Mouse (Mus musculus) intestine, embryonic 15.5 days (tissue): ENCODE data around the gene Myl4. TPM values are rescaled to one million over a fixed set of nuclear protein-coding genes. Genes with fewer than 3 reads are reported as not detected.

Source experiments
- ATAC-seq: fragments of 200-750 bp; cut with Nextera tagmentation; 2 replicates; pipeline ENCODE4 v1.8.0; 2017; ENCODE audit warnings: moderate TSS enrichment, moderate library complexity
- H3K27ac ChIP-seq: fragments of 300-500 bp; sonication (generic); 2 replicates; pipeline ENCODE4 v1.5.1; 2015; ENCODE audit warnings: mild to moderate bottlenecking, inconsistent platforms
- H3K27me3 ChIP-seq: fragments of 300-500 bp; sonication (generic); replicated peaks from 2 replicates; pipeline ENCODE4 v1.6.1; 2015; ENCODE audit warnings: inconsistent platforms
- H3K36me3 ChIP-seq: fragments of 300-500 bp; sonication (generic); 2 replicates; pipeline ENCODE4 v1.6.1; 2015; ENCODE audit warnings: inconsistent platforms
- H3K4me1 ChIP-seq: fragments of 300-500 bp; sonication (generic); replicated peaks from 2 replicates; pipeline ENCODE4 v1.6.1; 2015; ENCODE audit warnings: inconsistent platforms
- H3K4me2 ChIP-seq: fragments of 300-500 bp; sonication (generic); replicated peaks from 2 replicates; pipeline ENCODE4 v1.6.1; 2015; ENCODE audit warnings: mild to moderate bottlenecking, inconsistent platforms
- H3K4me3 ChIP-seq: fragments of 300-500 bp; sonication (generic); replicated peaks from 2 replicates; pipeline ENCODE4 v1.5.1; 2015; ENCODE audit warnings: inconsistent platforms
- H3K9ac ChIP-seq: fragments of 300-500 bp; sonication (generic); 2 replicates; pipeline ENCODE4 v1.6.1; 2015; ENCODE audit warnings: inconsistent platforms
- H3K9me3 ChIP-seq: fragments of 300-500 bp; sonication (generic); 2 replicates; pipeline ENCODE4 v1.6.1; 2016; ENCODE audit warnings: inconsistent platforms
- WGBS: fragments of 180-500 bp; shearing (Covaris S2); methylation state at CpG from one replicate; pipeline ENCODE4 v1.1.7; 2015; 5-methylcytosine and 5-hydroxymethylcytosine counted together
- polyA plus RNA-seq: library from polyadenylated mRNA; unstranded; fragments of >200 nt; fragmentation: Nextera tagmentation; extraction: Ambion mirVana; gene quantifications from 2 replicates; pipeline ENCODE4 v1.2.1, GENCODE M21; 2015

Gene Myl4
- polyA plus RNA-seq, 1 experiment from 2014 or later: 6.4 TPM

DNA sequence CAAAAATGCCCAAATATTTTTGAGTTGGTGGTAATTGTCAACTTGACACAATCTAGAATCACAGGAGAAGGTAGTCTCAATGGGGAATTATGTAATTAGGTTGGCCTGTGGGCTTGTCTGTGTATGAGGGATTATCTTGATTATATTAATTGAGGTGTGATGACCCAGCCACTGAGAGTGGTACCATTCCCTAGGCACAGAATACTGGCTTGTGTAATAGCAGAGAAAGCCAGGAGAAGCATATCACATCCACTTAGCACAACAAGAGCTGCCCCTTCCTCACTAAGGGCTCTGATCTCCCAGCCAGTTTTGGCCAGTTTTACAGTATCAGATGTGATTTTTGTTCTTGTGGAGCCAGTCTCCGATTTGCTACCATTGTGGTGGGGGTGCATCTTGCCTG lies 39.1 kb downstream of the Myl4 start:
- H3K4me1 ChIP-seq: peaks cover 2% of the 10 kb centered on the region; the same call in 1 of the 2 replicates
- no peak overlapping the region for H3K9ac ChIP-seq
- no peaks in the 10 kb centered on the region for H3K9me3 ChIP-seq
- H3K27ac ChIP-seq: no peak overlapping the region
- H3K4me3 ChIP-seq: no peak overlapping the region
- no peaks in the 10 kb centered on the region for H3K27me3 ChIP-seq
- no peak for ATAC-seq
- H3K4me2 ChIP-seq: no peak overlapping the region
- WGBS: 66% methylated on average over 1 of the region's 1 CpGs
- no peaks in the 10 kb centered on the region for H3K36me3 ChIP-seq

DNA sequence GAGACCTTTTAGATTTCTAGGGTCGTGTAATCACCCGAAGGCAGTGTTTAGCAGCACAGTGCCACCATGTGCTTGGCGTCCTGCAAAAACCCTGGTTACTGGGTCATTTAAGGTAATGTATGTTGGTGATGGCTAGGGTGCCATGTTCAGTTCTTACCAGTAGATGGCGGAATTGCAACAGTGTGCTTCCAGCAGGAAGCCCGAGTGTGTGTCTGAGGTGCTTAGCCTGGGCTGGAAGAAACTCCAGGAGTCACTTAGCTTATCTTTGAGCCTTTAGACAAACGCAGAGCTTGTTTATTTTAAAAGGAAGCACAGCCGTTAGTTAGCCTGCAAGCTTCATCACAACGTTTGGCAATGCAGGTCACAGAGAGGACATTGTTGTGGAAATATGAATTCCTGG lies 39.7 kb downstream of the Myl4 start:
- Histone ChIP-seq H3K9me3 (no peaks in the 10 kb centered on the region), H3K4me3 (no peak overlapping the region), H3K27ac (no peak overlapping the region), H3K9ac (no peak overlapping the region), H3K4me1 (peaks cover 2% of the 10 kb centered on the region; the same call in 1 of the 2 replicates), H3K36me3 (no peaks in the 10 kb centered on the region), H3K27me3 (no peaks in the 10 kb centered on the region), H3K4me2 (no peak overlapping the region)
- peak; percentile 81 for ATAC-seq
- WGBS: under 1% methylated on average over 8 of the region's 8 CpGs

DNA sequence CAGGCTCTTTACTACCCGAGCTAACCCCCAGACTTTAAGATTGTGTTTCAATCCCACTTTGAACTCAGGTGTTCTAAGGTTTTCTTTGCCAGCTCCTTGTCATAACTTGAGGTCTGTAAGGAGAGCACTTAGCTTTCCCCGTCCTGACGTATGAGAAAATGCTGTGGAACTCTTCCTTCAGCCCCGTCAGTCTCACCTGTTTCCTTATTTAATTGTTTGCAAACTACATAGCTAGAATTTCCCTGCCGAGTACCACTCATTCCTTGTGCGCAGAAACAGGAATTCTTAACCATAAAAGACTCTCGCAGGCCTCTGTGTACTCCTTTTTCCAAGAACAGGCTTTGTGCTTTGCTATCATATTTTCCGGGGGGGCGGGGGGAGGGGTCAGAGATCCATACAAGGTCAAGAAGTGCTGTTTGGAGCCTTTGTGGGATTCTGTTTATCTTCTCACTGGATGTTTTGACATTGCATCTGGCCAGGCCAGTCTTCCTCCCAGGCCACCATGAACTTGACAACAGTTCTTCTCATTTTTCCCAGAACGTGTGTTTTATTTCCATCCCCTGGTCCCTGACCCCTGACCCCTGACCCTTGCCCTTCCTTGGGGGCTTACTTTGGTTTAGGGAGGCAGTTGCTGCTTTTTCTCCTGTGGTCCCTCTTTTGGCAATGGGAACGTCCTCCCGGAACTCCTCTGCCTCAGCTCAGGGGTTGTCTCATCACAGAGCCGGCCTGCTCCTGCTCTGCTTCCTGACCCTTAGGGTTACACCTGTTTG lies 41.8 kb downstream of the Myl4 start:
- 43% methylated on average over 13 of the region's 13 CpGs for WGBS
- no peaks in the 10 kb centered on the region for H3K36me3 ChIP-seq
- no peak overlapping the region for H3K4me2 ChIP-seq
- ATAC-seq: no peak
- no peaks in the 10 kb centered on the region for H3K27me3 ChIP-seq
- H3K4me1 ChIP-seq: peaks cover 2% of the 10 kb centered on the region; the same call in 1 of the 2 replicates
- H3K27ac ChIP-seq: no peak overlapping the region
- H3K4me3 ChIP-seq: no peak overlapping the region
- H3K9me3 ChIP-seq: no peaks in the 10 kb centered on the region
- no peak overlapping the region for H3K9ac ChIP-seq

DNA sequence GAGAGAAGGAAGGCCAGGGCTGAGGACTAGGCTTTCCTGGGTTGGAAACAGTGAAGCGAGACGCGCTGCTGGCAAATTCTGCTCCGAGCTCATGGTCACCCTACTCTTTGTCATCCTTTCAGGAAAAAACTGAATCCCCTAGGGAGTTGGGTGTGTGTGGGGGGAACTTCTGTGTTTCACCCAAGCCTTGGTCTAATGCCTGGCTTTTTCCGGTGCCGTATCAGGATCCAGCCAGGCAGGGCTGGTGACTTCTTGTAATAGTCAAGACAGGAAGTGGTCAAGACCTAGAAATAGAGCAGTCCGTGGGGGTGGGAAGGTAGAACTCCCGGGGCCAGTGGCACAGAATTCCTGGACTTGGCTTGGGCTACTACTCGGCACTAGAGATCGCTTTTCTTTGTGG lies 45.9 kb downstream of the Myl4 start:
- H3K36me3 ChIP-seq: no peaks in the 10 kb centered on the region
- no peaks in the 10 kb centered on the region for H3K27me3 ChIP-seq
- no peak overlapping the region for H3K9ac ChIP-seq
- no peak overlapping the region for H3K4me2 ChIP-seq
- ATAC-seq: no peak
- WGBS: 78% methylated on average over 10 of the region's 10 CpGs
- no peak overlapping the region for H3K4me3 ChIP-seq
- no peaks in the 10 kb centered on the region; the same call in 1 of the 2 replicates for H3K4me1 ChIP-seq
- H3K9me3 ChIP-seq: no peaks in the 10 kb centered on the region
- H3K27ac ChIP-seq: no peak overlapping the region

DNA sequence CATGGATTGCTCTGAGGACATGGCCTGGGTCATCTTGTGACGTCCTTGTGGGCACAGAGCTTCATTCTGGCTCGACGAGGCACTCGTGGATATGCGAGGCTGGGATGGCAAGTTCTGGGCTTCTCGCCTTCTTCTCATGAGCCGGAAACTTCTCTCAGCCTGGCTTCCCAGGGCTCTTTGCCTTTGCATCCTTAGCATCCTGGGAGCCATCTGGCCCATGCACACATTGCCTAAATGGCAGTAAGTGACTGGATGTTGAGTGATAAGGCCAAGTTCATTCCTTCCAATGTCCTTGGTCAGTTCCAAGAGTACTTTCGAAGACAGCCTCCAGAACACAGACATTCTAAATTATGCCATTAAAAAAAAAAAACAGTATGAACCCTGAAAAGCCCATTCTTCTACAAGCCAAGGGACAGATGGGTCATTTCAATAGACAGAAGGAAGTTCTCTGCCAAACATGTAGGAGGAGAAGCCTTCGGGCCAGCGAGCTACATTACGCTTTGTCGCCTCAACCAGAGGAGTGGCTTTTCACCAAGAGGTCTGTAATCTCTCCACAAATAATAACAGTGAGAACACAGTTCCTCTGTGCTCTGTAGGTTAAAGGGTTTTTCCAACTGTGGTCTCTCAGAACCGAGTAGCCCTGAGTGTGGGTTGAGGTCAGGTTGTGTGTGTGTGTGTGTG lies 48.9 kb downstream of the Myl4 start:
- Histone ChIP-seq H3K9ac (no peak overlapping the region), H3K27me3 (no peaks in the 10 kb centered on the region), H3K4me3 (no peak overlapping the region), H3K36me3 (no peaks in the 10 kb centered on the region), H3K4me2 (no peak overlapping the region), H3K27ac (peak overlapping the region; percentile 48; the same call in 1 of the 2 replicates), H3K4me1 (no peaks in the 10 kb centered on the region), H3K9me3 (no peaks in the 10 kb centered on the region)
- peak; percentile 20; the same call in 1 of the 2 replicates for ATAC-seq
- 65% methylated on average over 13 of the region's 13 CpGs for WGBS

DNA sequence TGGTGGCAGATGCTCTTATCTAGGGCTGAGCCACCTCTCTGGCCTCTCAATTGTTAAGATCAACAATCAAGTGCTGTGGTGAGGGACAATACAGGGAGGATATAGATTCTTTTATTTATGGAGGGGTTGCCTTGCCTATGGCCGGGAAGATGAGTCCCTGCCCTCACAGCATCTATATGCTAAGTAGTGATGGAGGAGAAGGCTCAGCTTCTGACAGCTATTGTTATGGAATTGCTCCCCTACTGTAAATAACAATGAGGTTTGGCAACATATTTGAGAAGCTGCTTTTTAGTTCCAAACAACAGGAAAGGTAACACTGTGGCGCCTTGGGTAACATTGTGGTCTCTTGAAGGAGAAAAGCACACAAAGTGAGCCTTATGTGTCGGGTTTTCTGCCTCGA lies 50.2 kb downstream of the Myl4 start:
- Histone ChIP-seq H3K27me3 (no peaks in the 10 kb centered on the region), H3K36me3 (no peaks in the 10 kb centered on the region), H3K4me2 (no peak overlapping the region), H3K9me3 (no peaks in the 10 kb centered on the region), H3K9ac (no peak overlapping the region), H3K27ac (no peak overlapping the region), H3K4me3 (no peak overlapping the region), H3K4me1 (no peaks in the 10 kb centered on the region)
- 64% methylated on average over 4 of the region's 4 CpGs for WGBS
- ATAC-seq: no peak

DNA sequence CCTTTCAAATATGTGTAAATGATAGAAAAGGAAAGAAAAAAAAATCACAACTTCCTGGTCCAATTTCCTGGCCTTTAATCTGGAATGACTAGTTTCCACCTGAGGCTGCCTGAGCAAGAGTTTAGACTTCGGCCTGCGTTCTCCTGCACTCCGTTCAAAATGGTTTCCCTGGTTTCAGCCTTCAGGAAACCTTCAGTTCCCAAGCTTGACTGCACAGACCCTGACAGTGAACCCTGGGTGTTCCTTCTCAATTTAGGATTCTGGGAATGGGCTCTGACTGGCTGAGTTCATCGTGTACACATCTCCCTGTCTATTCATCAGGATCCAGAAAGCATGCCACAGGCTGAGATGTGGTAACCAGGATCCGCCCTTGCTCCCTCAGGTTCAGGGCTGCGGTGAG lies 53.7 kb downstream of the Myl4 start:
- Histone ChIP-seq H3K4me2 (no peak overlapping the region), H3K9me3 (no peaks in the 10 kb centered on the region), H3K4me1 (peaks cover 11% of the 10 kb centered on the region; the same call in 1 of the 2 replicates), H3K36me3 (no peaks in the 10 kb centered on the region), H3K9ac (no peak overlapping the region), H3K27me3 (no peaks in the 10 kb centered on the region), H3K27ac (no peak overlapping the region), H3K4me3 (no peak overlapping the region)
- no peak for ATAC-seq
- WGBS: 57% methylated on average over 6 of the region's 6 CpGs

DNA sequence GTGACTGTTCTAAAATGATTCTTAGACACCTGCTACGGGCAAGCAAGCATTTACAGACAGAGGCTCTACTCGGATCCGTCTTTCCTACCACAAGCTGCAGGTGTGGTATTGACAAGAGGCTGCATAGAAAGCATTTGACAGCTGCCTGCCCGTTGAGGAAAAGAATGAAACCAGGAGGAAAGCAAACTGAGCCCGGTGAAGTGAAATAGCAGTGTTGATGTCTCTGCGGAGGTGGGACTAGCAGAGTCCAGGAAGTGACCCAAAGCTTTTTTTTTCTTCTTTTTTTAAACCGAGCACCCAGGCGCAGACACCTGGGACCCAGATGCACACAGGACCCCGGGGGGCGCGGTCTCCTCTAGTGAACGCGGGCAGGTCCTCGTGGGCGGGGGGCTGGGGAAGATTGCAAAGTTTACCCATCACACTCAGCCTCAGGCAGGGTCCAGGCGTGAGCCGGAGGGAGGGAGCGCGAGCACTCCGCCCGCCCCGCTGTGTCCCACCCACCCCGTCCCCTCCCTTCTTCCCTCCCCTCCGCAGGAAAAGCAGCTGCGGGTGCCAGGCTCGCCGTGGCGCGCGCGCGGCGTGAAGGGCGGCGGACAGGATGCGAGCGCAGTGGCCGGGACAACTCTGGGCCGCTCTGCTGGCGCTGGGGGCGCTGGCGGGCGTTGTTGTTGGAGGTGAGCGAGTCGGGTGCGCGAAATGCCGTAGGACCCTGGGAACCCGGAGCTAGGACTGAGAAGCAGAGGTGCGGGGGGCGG lies 57.2 kb downstream of the Myl4 start, which contains the start of gene Itgb3:
Gene Itgb3, plus strand, starts transcription at position 510 of the 755 bp plus-strand sequence.
- H3K27ac ChIP-seq: peak within 1 kb of the TSS; percentile 48; the same call in 1 of the 2 replicates
- H3K27me3 ChIP-seq: 0 out of 2 replicates have a peak, but pooled peaks cover 3% of the 10 kb centered on the region
- no peaks in the 10 kb centered on the region for H3K36me3 ChIP-seq
- peak within 1 kb of the TSS; percentile 94 for H3K4me2 ChIP-seq
- peak within 1 kb of the TSS; percentile 55 for H3K4me3 ChIP-seq
- peak within 1 kb of the TSS; percentile 45 for H3K9ac ChIP-seq
- peaks cover 11% of the 10 kb centered on the region; the same call in 1 of the 2 replicates for H3K4me1 ChIP-seq
- WGBS: under 1% methylated on average over 49 of the region's 51 CpGs
- ATAC-seq: peak; percentile 89
- no peaks in the 10 kb centered on the region for H3K9me3 ChIP-seq

DNA sequence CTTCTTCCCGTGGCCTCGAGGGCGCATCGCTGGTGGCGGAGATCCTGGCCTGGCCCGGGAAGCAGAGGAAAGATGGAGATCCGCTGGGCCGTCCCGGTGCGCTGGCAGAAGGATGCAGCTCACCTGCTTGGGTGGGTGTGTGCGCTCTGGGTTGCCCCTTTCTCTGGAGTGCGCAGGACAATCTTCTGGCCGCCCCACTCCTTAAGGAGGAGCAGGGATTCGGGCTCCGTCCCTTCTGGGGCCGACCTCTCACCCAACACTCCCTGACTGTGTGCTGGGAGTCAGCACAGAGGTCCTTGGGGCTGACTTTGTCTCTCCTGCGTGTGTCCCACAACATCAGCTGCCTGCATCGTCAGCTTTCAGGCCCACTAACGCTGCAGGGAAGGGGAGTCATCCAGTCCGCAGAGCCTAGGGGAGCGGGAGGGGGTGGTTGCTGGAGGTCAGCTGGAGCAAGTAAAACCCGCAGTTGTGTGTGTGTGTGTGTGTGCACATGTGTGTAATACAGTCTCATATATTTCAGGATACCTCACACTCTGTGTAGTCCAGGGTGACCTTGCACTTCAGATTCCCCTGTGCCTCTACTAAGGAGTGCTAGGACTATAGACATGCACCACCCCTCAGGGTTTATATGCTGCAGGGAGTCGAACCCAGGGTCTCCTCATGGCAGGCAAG lies 57.9 kb downstream of the Myl4 start:
- Histone ChIP-seq H3K4me3 (peak overlapping the region; percentile 55), H3K4me1 (peaks cover 11% of the 10 kb centered on the region; the same call in 1 of the 2 replicates), H3K27ac (peak overlapping the region; percentile 48; the same call in 1 of the 2 replicates), H3K36me3 (no peaks in the 10 kb centered on the region), H3K9me3 (no peaks in the 10 kb centered on the region), H3K27me3 (0 out of 2 replicates have a peak, but pooled peaks cover 3% of the 10 kb centered on the region), H3K9ac (peak overlapping the region; percentile 45), H3K4me2 (peak overlapping the region; percentile 94)
- ATAC-seq: peak; percentile 3
- WGBS: 3% methylated on average over 22 of the region's 23 CpGs

DNA sequence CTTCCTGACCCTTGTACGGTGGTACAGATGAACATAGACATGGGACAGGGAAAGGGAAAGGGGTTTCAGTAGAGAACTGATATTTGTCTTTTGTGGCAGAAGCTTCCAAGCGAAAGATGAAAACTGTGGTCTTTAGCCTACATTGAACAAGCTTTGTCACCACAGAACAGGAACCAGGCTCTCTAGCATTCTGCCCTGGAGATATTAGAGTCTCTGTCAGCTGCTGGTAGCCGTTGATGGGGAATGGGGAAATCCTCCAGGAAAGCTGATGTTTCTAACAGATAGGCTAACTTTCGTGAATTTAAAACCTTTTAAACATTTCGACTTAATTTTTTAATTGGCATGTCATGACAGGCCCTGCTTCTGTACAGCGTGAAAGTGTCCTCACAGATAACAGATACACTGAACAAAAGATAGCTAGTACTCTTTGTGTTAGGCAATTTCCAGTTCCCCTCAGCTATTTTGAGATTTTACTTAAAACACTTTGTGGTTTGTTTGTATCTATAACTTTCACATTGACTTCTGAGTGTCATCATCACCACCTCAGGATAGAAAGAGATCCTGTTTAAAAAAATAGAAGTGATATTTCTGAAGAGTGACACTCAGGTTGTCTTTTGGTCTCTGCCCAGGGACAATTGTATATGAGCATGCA lies 58.7 kb downstream of the Myl4 start:
- ATAC-seq: no peak
- Histone ChIP-seq H3K36me3 (no peaks in the 10 kb centered on the region), H3K27ac (no peak overlapping the region), H3K4me1 (peaks cover 11% of the 10 kb centered on the region; the same call in 1 of the 2 replicates), H3K4me3 (0 out of 2 replicates have a peak overlapping the region, but pooled peaks have one; percentile 55), H3K9ac (no peak overlapping the region), H3K27me3 (0 out of 2 replicates have a peak, but pooled peaks cover 3% of the 10 kb centered on the region), H3K9me3 (no peaks in the 10 kb centered on the region), H3K4me2 (no peak overlapping the region)
- 69% methylated on average over 6 of the region's 6 CpGs for WGBS

DNA sequence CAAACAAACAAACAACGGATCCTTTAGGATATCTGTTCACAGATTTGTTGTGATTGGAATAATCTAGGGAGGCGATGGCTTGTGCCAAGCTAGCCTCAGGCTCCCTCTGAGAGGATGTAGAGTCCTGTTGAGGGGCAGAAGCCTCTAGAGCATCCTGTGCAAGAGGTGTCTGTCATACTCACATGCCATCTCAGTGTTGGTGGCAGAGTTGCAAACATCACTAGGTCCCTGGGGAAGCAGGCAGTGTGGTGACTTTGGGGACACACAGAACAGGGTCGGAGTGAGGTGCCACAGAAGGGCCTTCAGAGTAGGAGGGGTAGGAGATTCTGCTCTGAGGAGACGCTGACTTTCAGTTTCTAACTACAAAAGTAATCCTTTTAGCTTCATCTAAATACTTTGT lies 59.3 kb downstream of the Myl4 start:
- Histone ChIP-seq H3K4me1 (peaks cover 11% of the 10 kb centered on the region; the same call in 1 of the 2 replicates), H3K36me3 (no peaks in the 10 kb centered on the region), H3K27me3 (0 out of 2 replicates have a peak, but pooled peaks cover 3% of the 10 kb centered on the region), H3K4me3 (no peak overlapping the region), H3K9ac (no peak overlapping the region), H3K9me3 (no peaks in the 10 kb centered on the region), H3K4me2 (no peak overlapping the region; the same call in 1 of the 2 replicates), H3K27ac (no peak overlapping the region)
- 50% methylated on average over 4 of the region's 4 CpGs for WGBS
- ATAC-seq: no peak
